Mouse (Mus musculus): ENCODE measurements around the gene Samd14.
"Not testable (repeated sequence)": the region's sequence is repeated elsewhere in the genome, so short reads cannot be mapped to it uniquely, and the experiment has no call there.

Samd14 gene

DNA sequence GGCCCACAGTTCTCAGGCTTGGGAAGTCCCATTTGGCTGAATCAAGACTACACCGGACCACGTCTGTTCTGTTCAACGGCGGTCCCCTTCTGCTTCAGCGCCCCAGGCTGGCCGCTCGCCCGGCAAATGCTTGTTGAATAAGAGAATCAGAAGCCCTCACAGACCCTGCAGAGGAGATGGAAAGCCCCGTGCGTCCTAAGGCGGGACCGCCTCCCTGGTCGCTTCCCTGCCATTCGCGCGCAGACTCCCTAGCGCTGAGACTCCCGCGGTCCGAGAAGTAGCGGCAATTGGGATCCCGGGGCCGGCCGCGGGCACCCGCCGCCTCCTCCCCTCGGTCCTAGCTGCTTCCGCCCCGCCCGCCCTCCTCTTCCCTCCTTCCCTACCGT is at the start of gene Samd14:
TSS of gene Samd14 (plus strand) at position 251 of the 386 bp plus-strand sequence.
- DNase-seq (ENCODE audit: extremely low spot score, low spot score) = peak; percentile 86

DNA sequence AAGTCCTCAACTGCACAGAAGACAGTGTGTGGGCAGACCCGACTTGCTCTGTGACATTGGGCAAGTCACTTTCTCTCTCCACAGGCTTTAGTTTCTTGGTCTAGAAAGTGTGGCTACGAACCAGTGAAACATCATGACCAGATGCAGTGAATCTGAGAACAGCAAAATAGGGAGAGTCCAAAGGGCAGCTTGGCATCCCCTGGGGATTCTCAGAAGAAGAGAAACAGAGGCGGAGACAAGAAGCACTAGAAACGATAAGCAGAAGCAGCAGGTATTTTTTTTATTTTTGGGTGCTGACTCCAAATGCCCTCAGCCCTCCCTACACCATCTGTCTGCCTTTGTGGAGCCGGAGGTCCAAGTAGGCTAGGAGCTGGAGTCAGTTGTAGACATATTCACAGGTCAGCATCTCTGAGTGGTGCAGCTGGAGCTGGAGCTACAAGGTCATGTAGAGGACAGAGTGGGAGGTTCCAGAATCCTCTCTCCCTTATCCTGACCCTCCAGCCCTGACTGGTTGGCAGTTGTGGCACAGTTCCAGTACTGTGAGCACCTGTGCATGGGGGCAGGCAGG is 47.1 kb upstream of the Samd14 start:
- DNase-seq (ENCODE audit: extremely low spot score, low spot score) = no peak

DNA sequence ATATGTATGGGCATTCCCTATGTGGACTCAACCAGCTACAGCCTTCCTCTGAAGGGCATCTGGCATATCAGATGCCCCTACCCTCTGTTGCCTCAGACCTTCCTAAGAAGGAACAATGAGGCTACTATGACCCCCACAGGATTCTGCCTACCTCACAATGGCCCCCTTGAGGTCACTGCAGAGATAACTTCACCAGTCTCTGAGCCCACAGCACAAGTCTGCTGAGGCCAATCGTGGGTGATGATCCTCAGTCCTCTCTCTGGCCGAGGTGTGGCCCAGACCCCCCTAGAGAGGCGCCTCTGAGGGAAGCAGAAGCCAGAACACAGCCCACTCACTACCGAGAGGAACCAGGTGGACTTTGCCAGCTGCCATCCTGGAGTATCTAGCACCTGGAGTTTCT is 42.3 kb upstream of the Samd14 start, which contains the start of gene Hils1:
TSS of gene Hils1 (plus strand) at position 175 of the 400 bp plus-strand sequence.
- DNase-seq (ENCODE audit: extremely low spot score, low spot score) = no peak

DNA sequence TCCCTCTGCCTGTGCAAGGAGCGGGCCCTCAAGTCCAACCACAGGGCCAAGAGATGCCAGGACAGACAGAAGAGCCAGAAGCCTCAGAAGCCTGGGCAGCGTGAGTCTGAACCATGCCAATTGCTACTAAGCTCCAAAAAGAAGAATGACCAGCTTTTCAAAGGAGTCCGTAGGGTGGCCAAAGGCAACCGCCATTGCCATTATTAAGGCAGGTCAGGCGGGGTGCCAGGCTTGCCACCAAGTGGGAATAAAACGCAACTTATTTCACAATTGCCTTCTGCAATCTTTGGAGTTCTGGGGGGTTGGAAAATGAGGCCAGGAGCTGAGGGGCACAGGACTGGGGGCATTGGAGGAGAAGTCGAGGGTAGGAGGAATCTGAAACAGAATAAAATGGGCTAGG is 41.5 kb upstream of the Samd14 start:
- DNase-seq (ENCODE audit: extremely low spot score, low spot score) = no peak

DNA sequence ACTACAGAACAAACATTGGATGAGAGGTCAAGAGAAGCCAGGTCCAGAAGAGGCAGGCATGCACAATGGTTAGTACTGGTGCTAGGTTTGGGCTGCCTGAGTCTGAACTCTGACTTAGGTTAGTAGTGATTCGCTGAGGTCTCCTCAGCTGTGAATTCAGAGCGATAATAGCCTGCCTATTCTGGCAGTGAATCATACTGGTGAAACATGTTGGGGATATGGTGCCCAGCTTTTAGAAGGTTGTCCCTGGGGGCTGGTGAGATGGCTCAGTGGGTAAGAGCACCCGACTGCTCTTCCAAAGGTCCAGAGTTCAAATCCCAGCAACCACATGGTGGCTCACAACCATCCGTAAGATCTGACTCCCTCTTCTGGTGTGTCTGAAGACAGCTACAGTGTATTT is 40.0 kb upstream of the Samd14 start:
- DNase-seq (ENCODE audit: extremely low spot score, low spot score) = not testable (repeated sequence)

DNA sequence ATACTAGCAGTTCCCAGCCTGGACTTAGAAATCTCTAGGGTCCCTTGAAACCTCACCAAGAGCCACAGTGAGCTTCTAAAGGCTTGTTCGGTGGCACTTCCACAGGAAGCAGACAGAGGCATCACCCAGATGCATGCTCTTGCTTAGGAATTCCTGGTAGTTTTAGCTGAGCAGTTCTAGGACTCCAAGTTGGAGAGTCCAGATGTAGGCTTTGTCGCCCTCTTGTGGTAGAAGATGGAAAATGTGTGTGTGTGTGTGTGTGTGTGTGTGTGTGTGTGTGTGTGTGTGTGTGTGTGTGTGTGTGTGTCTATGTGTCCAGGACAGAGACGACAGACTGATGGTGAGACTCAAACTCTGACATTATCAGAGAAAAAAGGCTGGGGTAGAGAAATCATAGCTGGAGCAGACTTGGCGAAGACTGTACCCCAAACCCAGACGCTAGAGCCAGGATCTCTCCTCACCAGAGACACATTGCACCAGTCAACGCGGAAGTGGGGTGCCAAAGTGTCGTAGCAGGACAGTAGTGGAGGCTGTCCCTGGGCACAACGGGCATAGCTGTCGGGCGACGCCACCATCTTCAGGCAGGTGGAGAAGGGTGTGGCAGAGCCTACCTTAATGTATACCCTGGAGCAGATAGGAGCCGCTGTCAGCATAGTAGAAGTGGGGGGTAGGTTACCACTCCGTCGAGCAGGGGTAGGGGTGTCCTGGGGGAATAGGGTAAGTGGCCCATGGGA is 39.3 kb upstream of the Samd14 start:
- peak; percentile 63 for DNase-seq (ENCODE audit: extremely low spot score, low spot score)

DNA sequence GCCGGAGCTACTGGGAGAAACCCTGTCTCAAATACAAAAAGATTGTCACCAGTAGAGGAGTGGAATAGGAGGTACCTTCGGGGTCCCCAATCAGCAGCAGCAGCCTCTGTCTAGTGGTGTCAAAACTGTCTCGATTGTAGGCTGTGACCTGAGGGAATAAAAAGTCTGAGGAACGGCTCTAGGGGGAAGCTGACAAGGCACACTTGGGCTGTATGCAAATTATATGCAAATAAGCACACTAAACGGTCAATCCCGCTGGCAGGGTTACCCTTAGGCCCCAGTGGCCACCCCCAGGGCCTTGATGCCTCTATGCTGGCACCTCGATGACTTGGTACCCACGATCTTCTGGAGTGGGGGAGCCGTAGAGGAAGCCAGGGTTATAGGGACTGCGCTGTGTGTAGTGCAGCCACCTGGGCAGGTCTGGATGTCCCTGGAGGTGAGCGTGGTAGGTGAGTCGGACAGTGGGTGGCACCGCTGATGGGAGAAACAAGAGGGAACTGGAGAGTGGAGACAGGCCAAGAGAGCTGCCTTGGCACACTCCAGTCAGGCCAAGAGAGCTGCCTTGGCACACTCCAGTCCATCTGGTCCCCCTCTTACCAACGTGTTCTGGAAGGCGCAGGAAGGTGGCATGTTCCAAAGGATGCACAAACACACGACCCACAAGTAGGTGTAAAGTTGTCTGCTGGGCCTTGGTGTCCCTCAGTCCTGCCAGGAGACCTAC is 37.6 kb upstream of the Samd14 start:
- DNase-seq (ENCODE audit: extremely low spot score, low spot score) = no peak

DNA sequence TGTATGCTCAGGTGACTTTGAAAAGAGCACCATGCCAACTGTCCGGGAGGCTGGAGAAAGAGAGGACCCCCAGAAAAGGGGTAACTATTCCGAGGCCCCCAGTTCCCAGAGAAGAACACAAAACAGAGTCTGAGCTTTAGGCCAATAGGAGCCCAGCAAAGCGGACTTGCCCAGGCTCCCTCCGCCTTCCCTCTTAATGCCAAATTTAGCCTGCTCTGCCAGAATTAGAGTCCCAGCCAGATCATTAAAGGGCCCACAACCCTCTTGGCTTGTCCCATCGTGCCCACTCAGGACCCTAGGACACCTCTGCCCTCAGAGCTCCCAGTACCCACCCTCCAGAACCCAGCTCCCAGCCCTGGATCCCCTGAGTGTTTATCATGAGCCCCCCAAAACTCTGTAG is 36.8 kb upstream of the Samd14 start:
- no peak for DNase-seq (ENCODE audit: extremely low spot score, low spot score)

DNA sequence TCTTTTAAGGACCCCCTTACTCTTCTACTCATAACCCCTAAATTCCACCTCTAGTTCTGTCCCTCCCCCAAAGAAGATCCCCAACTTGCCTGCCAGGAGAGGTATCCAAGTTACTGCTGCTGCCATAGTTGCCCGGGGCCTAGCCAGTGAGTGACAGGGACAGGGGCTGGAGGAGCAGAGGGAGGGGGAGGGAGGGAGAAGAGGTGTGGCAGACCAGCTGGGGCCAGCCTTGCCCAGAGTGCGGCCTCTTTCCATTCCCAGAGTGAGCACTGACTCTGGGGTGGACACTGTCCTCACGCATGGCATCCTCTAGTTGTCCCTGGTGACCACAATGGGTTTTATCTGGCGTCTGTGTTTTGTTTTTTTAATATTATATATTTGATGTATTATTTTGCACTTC is 36.4 kb upstream of the Samd14 start:
- DNase-seq (ENCODE audit: extremely low spot score, low spot score) = no peak

DNA sequence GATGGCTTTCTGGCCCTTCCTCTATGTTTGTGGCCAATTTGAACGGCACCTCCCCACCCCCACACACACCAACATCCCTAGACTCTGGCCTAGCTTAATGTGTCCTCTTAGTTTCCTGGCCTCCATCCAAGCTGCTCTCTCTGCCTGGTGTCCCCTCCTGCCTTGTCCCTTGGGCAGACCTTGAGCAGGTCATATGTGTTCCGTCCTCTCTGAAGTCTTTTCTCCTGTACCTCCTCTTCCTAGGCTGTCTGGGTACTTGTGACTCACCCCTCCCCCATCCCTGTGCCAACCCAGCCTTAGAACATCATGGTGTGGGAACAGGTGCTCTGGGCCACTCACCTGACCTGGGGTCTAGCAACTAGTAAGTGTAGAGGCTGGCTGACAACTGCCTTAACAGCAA is 34.7 kb upstream of the Samd14 start:
- no peak for DNase-seq (ENCODE audit: extremely low spot score, low spot score)

DNA sequence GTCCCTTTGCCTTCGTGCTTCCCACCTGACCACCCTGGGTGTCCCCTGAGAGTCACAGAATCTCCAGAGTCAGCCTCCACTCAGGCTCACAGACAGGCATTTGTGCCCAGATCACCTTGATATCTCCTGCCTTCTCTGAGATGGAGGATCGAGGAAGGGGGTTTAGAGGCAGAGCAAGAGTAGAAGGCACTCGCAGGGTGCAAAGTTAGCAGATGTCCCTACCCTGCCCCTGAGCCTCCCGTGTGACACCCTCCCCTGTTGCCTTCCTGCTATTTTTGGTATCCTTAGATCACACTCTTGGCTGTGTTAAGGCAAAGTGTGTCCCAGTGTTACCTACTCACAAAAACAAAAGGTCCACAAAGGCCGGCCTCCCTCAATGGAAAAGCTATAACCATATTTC is 33.5 kb upstream of the Samd14 start, which contains the start of gene Sgca:
TSS of gene Sgca (minus strand) at position 129 of the 400 bp plus-strand sequence.
- DNase-seq (ENCODE audit: extremely low spot score, low spot score) = no peak

DNA sequence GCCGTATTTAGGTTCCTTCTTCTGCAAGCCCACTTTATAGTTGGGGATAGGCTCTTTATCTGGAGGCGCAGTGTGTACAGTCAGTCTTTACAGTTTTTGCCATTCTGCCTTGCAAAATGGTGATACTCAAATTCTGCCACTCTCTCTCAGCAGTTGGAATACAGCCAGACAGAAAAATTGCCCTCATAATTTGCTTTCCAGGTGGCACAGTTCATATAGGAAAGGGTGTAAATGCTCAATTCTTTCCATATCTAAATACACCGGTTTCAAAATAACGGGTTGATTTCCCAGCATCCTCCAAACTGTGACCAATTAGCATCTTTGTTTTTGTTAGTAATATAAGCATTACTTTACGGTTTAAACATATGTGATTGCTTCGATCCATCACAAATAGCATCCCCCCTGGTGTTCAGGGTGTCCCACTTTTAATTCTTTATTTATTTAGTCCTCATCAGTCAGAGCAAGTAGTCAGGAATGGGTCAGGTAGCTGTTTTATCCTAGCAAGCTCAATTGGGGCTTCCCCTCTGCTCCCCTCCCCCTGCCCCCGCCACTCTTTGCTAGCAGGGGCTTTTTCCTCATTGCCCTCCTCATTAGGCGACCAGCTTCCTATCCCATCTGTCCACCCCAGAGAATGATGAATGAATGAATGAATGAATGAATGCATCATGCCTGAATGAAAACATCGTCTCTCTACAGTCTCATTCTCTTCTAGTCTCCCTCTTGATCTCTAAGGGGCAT is 31.3 kb upstream of the Samd14 start:
- DNase-seq (ENCODE audit: extremely low spot score, low spot score) = no peak

DNA sequence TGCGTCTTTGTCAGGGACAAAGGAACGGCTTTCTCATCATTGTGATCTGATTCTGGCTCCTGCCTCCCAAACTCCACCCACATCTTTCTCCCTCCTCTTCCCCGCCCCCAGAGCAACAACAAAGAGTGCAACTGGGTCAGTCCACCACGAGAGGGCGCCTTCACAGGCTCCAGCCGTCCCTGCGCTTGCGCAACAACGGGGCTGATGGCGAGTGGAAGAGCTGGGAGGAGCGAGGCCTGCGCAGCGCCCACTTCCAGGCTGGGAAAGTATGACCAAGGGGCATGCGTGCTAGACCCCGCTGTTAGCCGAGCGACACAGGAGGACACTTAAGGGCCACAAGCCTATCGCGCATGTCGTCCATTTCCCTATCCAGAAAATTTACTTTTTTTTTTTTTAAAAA is 30.7 kb upstream of the Samd14 start:
- peak; percentile 99 for DNase-seq (ENCODE audit: extremely low spot score, low spot score)

DNA sequence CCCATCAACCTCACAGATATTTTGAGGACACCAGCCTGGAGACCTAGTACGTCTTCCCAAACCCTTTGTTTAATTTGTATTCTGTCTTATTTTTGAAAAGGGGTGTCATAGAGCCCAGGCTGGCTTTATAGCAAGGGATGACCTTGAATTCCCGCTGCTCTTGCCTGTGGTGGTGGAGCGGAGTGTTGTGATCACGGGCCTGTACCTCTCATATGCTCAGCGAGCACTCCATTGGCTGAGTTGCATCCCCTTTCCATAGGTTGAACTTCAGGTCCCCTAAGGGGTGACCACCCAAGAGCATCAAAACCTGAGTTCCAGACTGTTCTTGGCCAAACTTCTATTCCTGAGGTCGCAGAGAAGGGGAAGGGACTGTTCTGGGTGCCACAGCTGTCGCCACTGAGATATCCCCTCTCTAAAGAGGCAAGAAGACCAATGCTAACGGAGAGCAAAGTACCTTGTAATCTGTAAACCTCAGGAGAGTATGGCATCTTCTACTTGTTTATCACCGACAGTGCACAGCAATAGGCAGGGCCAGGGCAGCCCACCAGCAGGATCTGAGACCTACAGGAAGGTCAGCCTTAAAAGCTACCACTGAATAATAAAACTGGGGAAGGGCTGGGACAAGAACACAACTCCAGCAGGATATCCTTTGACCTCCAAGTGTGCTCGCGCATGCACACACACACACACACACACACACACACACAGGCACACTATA is 30.1 kb upstream of the Samd14 start:
- DNase-seq (ENCODE audit: extremely low spot score, low spot score) = no peak

DNA sequence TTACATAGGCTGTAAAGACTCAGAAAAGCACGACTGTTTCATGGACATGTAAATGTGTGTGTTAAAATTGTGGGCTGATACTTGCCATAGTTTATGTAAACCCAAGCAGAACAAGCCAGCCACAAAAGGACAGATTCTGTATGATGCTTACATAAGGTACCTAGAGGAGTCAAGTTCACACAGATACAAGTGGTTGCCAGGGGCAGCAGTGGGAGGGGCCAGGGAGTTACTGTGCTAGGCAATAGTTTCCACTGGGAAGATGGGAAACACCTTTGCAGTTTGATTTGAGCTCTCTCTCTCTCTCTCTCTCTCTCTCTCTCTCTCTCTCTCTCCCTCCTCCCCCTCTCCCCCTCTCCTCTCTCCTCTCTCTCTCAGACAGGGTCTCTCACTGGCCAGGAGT is 24.5 kb upstream of the Samd14 start:
- no peak for DNase-seq (ENCODE audit: extremely low spot score, low spot score)

DNA sequence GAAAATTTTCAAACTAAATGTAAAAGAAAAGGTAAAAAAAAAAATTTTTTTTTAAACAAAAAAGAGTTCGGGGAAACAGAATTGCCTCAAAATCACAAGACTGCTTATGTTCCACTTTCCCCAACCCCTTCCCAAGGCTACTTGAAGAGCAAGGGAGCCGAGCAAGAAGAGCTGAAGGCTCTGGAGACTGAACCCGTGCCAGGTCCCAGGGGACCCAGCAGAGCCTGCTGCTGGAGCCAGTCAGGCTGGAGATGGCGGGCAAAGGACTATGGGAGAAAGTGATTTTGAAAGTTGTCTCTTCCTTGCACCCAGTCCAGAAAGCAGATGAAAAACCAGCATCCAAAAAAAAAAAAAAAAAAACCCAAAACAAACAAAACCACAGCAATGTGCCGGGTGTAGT is 23.9 kb upstream of the Samd14 start:
- DNase-seq (ENCODE audit: extremely low spot score, low spot score) = no peak

DNA sequence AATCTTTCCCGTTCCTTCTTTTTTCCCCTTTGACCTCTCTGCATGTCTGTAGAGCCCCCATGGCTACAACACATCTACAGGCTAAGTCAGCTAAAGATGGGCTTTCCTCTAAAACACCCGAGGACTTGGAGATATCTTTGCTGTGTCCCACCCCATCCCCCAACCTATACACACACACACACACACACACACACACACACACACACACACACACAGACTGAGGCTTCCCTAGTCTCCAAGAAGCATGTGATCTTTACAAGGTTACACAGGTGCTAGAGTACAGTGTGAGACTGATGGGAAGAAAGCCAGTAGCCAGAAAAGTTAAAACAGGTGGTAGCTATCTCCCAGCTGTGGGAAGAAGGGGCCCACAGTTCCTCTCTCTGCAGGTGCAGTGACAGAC is 23.2 kb upstream of the Samd14 start:
- no peak for DNase-seq (ENCODE audit: extremely low spot score, low spot score)

DNA sequence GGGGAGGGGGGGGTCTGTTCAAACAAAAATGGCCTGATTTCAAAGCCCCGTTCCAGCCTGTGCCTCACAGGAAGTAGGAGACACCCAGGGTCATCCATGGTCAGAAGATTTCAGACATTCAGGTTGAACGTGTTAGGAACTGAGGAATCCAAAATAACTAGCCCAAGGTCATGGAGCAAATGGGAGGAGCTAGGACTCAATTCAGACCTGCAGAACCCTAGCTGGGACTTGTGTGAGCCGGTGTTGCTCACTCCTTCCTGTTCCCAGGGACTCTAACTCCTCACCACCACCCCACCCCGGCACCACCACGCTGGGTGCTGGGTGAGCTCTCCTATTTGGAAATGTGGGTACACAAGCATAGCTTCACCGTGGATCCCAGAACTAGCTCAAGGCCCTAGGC is 22.3 kb upstream of the Samd14 start:
- no peak for DNase-seq (ENCODE audit: extremely low spot score, low spot score)

DNA sequence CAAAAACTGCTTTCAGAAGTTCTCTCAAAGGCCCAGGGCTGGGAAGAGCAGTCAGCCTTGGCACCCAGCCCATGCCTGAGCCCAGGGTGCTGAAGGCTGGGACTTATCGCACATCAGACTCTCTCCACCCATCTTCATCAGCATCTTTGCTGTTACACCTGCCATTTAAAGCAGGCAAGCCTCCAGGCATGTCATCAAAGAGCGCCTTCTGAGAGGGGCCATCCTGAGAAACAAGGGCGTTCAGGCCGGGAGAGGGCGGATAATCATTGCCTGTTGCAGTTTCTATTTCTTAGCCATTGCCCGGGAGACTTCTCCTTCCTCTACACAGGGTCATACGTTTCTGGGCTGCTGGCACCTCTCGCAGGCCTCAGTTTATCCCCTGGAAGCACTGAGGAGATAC is 21.8 kb upstream of the Samd14 start:
- no peak for DNase-seq (ENCODE audit: extremely low spot score, low spot score)

DNA sequence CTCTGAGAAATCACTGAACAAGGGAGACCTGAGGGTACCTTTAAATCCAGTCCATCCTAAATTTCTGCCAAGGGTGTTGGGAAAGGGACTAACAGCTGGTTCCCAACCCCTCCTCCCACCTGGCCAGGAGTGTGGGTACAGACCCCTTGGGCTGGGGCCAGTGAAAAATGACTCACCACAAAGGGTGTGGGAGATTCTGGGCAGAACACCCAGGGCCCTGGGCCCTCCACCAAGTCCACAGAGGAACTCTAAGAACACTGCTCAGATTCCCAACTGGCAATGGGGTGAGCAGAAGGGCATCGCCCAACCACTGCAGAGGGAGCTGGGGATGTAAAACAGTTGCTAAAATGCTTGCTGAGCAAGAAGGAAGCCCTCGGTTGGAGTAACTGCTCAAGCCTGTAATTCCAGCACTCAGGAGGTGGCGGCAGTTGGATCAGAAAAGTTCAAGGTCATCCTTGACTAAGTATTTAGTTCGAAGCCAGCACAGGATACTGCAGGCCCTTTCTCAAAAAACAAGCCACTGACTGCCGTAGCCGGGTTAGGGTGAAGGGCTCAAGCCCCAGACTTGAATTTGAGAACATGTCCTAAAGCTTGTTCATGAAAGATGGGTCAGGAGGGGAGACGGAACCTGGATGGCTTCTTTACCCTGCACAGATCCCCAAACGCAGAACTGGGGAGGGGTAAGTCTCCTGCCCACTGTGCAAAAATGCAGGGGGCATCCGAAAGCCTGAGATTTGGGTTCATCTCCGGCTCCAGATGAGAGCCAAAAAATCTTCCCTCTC is 20.7 kb upstream of the Samd14 start:
- no peak for DNase-seq (ENCODE audit: extremely low spot score, low spot score)

All from neural tube, embryonic 10.5 days (tissue).